Mouse (Mus musculus): ENCODE measurements around the gene Sh3bp1.

- TF ChIP-seq FLI1 (IDR thresholded peaks at IDR 0.05; ENCODE audit: low read length) (no peak), GATA1 (IDR thresholded peaks at IDR 0.05; ENCODE audit: borderline replicate concordance, low read length) (no peak)
Observed at GRCm38 (mm10) chr15:78908982-78909381, 9.4 kb downstream of the Sh3bp1 start.
